Mouse (Mus musculus) urinary bladder, postnatal 0 days (tissue): Measurements from ENCODE around the gene Spock2. TPM values are rescaled to one million over a fixed set of nuclear protein-coding genes. Genes with fewer than 3 reads are reported as not detected.

Experiments used
- microRNA-seq: library from miRNA; unstranded; fragments of <30 nt; microRNA quantifications from one replicate; pipeline ENCODE4, GENCODE M21; 2016
- polyA plus RNA-seq: library from polyadenylated mRNA; unstranded; fragments of >200 nt; fragmentation: Nextera tagmentation; extraction: Ambion mirVana; gene quantifications from 2 replicates; pipeline ENCODE4 v1.2.1, GENCODE M21; 2015

The Spock2 gene
- polyA plus RNA-seq: 8.7 and 11.2 TPM in 2 replicates

GRCm38 (mm10) chr10:60106146-60106530, at the start of gene Spock2:
Spock2 (plus strand) TSS chr10:60106219.

Small RNA genes within 50 kb of the gene (microRNA-seq; reads per million reads assigned to microRNA genes)
- not detected for gene Mir6906

Other genes starting within 250 kb of the Spock2 start
- 21.6 and 23.3 TPM in 2 replicates for gene Dnajb12, start 226.7 kb upstream of the Spock2 start, polyA plus RNA-seq
- 10.4 and 11.5 TPM in 2 replicates for gene Ddit4, start 154.4 kb upstream of the Spock2 start, polyA plus RNA-seq
- gene Ascc1, start 103.4 kb upstream of the Spock2 start, polyA plus RNA-seq: 26.3 and 27.6 TPM in 2 replicates
- 93.6 and 106 TPM in 2 replicates for gene Anapc16, start 103.1 kb upstream of the Spock2 start, polyA plus RNA-seq
- gene Chst3, start 113.0 kb downstream of the Spock2 start, polyA plus RNA-seq: 0.41 and 0.47 TPM in 2 replicates
- 241 and 248 TPM in 2 replicates for gene Psap, start 171.4 kb downstream of the Spock2 start, polyA plus RNA-seq
- gene Vsir, start 240.6 kb downstream of the Spock2 start, polyA plus RNA-seq: 7.7 and 15.3 TPM in 2 replicates